Mouse (Mus musculus) Patski (cell line): ENCODE data around the gene Epha7. TPM values are rescaled to one million over a fixed set of nuclear protein-coding genes. Genes with fewer than 3 reads are reported as not detected.

Experiments used
- ATAC-seq: fragments of 100-300 bp; one replicate; pipeline ENCODE4 v1.8.0; 2021
- CTCF ChIA-PET: fragments of 350-600 bp; sonication (Branson Sonifier 250); formaldehyde crosslinking; loops from one replicate; lab custom pipeline; 2022; ENCODE audit warnings: inconsistent platforms; lab: Charles Lee
- POLR2A ChIA-PET: fragments of 350-600 bp; sonication (Branson Sonifier 250); formaldehyde crosslinking; loops from one replicate; lab custom pipeline; 2022; ENCODE audit warnings: antibody characterized with exemption, inconsistent platforms; lab: Charles Lee
- DNase-seq: peaks from one replicate; pipeline ENCODE4 v3.0.0-alpha.2; 2011; ENCODE audit warnings: low read depth, low spot score
- H3K27me3 ChIP-seq: fragments of 371-371 bp; one replicate; pipeline ENCODE4 v1.5.1; 2021
- CTCF ChIP-seq: fragments of 100-300 bp; IDR thresholded peaks from one replicate; pipeline ENCODE4 v1.5.1; 2021
- in situ Hi-C: fragments of 300-500 bp; cut with MboI; formaldehyde crosslinking; loops from 3 replicates; pipeline ENCODE4 v1.11.1; 2018; ENCODE audit warnings: low pct_unique_long_range_greater_than_20kb, mixed read lengths
- polyA plus RNA-seq: library from polyadenylated mRNA; unstranded; gene quantifications from one replicate; pipeline ENCODE4 v1.2.3, GENCODE M21; 2021

The Epha7 gene
- polyA plus RNA-seq, 1 experiment from 2014 or later, result 1.3 TPM

- ATAC-seq, result no peak
- ChIA-PET CTCF (interaction anchor here (1.0 to 1.2 kb wide), 2 partner anchors 14 to 25 kb away, joined by 3 read pairs; no protein-coding TSS in a partner anchor), POLR2A (no interaction called here)
- no peaks in the 10 kb centered on the region for H3K27me3 ChIP-seq
- DNase-seq, result no peak
- no peak for TF ChIP-seq CTCF
- in situ Hi-C loops, result no loop called here
Measured at GRCm38 (mm10) chr4:28935567-28935966, 122.6 kb downstream of the Epha7 start.

GRCm38 (mm10) chr4:28940710-28941109 lies 127.8 kb downstream of the Epha7 start:
- in situ Hi-C loops, result no loop called here
- ChIA-PET CTCF (no interaction called here), POLR2A (no interaction called here)

GRCm38 (mm10) chr4:28944237-28944636 lies 131.3 kb downstream of the Epha7 start:
- DNase-seq, result no peak
- ChIA-PET CTCF (no interaction called here), POLR2A (no interaction called here)
- TF ChIP-seq CTCF, result no peak
- no peaks in the 10 kb centered on the region for H3K27me3 ChIP-seq
- ATAC-seq, result no peak
- in situ Hi-C loops, result no loop called here

More at GRCm38 (mm10) chr4:28940710-28941109, 127.8 kb downstream of the Epha7 start:
- no peaks in the 10 kb centered on the region for H3K27me3 ChIP-seq
- no peak for DNase-seq
- TF ChIP-seq CTCF, result no peak
- no peak for ATAC-seq

GRCm38 (mm10) chr4:28960889-28961560 lies 148.1 kb downstream of the Epha7 start:
- no peak for DNase-seq
- no peaks in the 10 kb centered on the region for H3K27me3 ChIP-seq
- POLR2A ChIA-PET, result no interaction called here
- CTCF ChIA-PET, result interaction anchor here (1.2 kb wide), 1 partner anchor 26 kb away, joined by 3 read pairs; no protein-coding TSS in a partner anchor
- ATAC-seq, result no peak
- in situ Hi-C loops, result no loop called here
- TF ChIP-seq CTCF, result no peak

GRCm38 (mm10) chr4:28967584-28968315 lies 154.8 kb downstream of the Epha7 start:
- ChIA-PET CTCF (no interaction called here), POLR2A (no interaction called here)
- H3K27me3 ChIP-seq, result no peaks in the 10 kb centered on the region
- DNase-seq, result no peak
- in situ Hi-C loops, result no loop called here
- ATAC-seq, result no peak
- no peak for TF ChIP-seq CTCF

- DNase-seq (no peak), ATAC-seq (no peak)
- in situ Hi-C loops, result no loop called here
- H3K27me3 ChIP-seq, result no peaks in the 10 kb centered on the region
- no peak for TF ChIP-seq CTCF
- ChIA-PET POLR2A (no interaction called here), CTCF (no interaction called here)
Measured at GRCm38 (mm10) chr4:28998462-28999286, 185.7 kb downstream of the Epha7 start.

- no peak for TF ChIP-seq CTCF
Measured at GRCm38 (mm10) chr4:28999287-28999595, 186.3 kb downstream of the Epha7 start.

GRCm38 (mm10) chr4:29010333-29010732 lies 197.4 kb downstream of the Epha7 start:
- no peak for DNase-seq
- POLR2A ChIA-PET, result no interaction called here
- no peak for TF ChIP-seq CTCF
- H3K27me3 ChIP-seq, result no peaks in the 10 kb centered on the region
- in situ Hi-C loops, result no loop called here
- CTCF ChIA-PET, result no interaction called here
- ATAC-seq, result no peak

More at GRCm38 (mm10) chr4:28999287-28999595, 186.3 kb downstream of the Epha7 start:
- ChIA-PET POLR2A (no interaction called here), CTCF (no interaction called here)
- in situ Hi-C loops, result no loop called here
- no peak for ATAC-seq
- no peak for DNase-seq
- H3K27me3 ChIP-seq, result no peaks in the 10 kb centered on the region
